Mouse (Mus musculus): ENCODE results near the gene Car10. TPM values are rescaled to one million over a fixed set of nuclear protein-coding genes. Genes with fewer than 3 reads are reported as not detected.

Gene Car10
- total RNA-seq, 2 experiments from 2014 or later = 144 to 153 TPM

- H3K27ac ChIP-seq = no peak overlapping the region
- H3K4me3 ChIP-seq = no peak overlapping the region
- no peak for TF ChIP-seq CTCF (IDR thresholded peaks at IDR 0.05)
- intact Hi-C loops (cut with DNase I) = no loop called here
- DNase-seq (ENCODE audit: extremely low spot score in 1 of 2, low spot score in 2 of 2) = no peak
Observed at GRCm38 (mm10) chr11:93509527-93510235, 411.9 kb downstream of the Car10 start.

DNA sequence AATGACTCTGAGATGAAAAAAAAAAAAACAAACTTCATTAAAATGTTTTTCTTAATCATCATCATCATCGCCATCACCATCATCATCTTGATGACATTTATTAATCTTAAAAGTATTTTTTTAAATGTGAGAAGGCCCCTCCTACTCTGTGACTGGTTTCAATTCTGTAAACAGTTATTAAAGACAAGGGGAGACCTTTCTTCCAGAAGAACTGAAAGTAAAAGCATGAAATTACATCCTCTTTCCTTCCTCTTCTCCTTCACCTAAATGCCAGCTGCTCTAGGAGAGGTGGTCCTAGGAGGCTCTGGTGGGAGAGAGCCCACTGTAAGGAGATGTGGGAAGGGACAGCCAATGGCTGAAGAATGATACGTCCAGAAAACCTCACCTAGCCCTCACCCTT lies 415.0 kb downstream of the Car10 start:
- no peak overlapping the region for H3K4me3 ChIP-seq
- no peak for DNase-seq (ENCODE audit: extremely low spot score in 1 of 2, low spot score in 2 of 2)
- intact Hi-C loops (cut with DNase I) = no loop called here
- TF ChIP-seq CTCF (IDR thresholded peaks at IDR 0.05) = no peak
- H3K27ac ChIP-seq = no peak overlapping the region

DNA sequence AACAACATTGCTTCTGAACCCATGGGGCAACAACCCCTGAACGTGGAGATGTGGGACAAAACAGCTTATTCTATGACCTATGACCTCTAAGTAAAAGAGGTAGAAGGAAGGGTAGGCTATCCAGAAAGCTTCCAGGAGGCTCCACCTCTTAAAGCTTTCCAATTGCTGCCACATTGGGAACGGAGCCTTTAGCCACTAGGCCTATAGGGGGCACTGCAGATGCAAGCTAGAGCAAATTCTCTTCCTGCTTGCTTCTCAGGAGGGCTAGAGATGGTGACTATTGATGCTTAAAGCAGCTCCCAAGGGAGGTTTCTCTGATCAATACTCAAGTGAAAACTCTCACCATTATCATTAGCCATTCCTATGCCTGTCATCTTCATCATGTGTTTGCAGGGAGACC lies 416.6 kb downstream of the Car10 start:
- H3K27ac ChIP-seq = no peak overlapping the region
- H3K4me3 ChIP-seq = no peak overlapping the region
- intact Hi-C loops (cut with DNase I) = no loop called here
- DNase-seq (ENCODE audit: extremely low spot score in 1 of 2, low spot score in 2 of 2) = no peak
- peak; percentile 28 for TF ChIP-seq CTCF (IDR thresholded peaks at IDR 0.05)

DNA sequence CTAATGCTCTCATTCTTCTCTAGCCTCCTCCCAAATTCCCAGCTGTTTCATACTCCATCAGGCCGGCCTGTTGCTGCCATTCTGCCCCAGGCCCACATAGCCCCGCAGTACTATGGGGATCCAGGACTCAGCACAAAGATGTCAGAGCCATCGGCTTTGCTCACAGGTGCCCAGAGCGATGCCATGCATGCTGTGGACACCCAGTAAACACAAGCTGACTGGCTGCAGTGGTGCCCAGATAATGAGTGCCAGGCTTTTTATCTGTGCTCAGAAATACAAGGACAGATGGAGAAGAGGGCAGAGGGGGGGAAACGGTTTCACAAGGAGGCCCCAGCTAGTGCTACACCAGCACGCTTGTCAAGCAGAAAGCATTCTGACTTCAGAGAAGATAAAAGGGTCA lies 417.7 kb downstream of the Car10 start:
- no peak for TF ChIP-seq CTCF (IDR thresholded peaks at IDR 0.05)
- Histone ChIP-seq H3K4me3 (no peak overlapping the region), H3K27ac (no peak overlapping the region)
- intact Hi-C loops (cut with DNase I) = no loop called here
- DNase-seq (ENCODE audit: extremely low spot score in 1 of 2, low spot score in 2 of 2) = no peak

- no peak for TF ChIP-seq CTCF (IDR thresholded peaks at IDR 0.05)
- Histone ChIP-seq H3K4me3 (no peak overlapping the region), H3K27ac (no peak overlapping the region)
- DNase-seq (ENCODE audit: extremely low spot score in 1 of 2, low spot score in 2 of 2) = no peak
- intact Hi-C loops (cut with DNase I) = no loop called here
Observed at GRCm38 (mm10) chr11:93516216-93516615, 418.4 kb downstream of the Car10 start.

GRCm38 (mm10) chr11:93516946-93517345 lies 419.1 kb downstream of the Car10 start:
- intact Hi-C loops (cut with DNase I) = no loop called here
- DNase-seq (ENCODE audit: extremely low spot score in 1 of 2, low spot score in 2 of 2) = no peak
- no peak overlapping the region for H3K4me3 ChIP-seq
- no peak overlapping the region for H3K27ac ChIP-seq
- no peak for TF ChIP-seq CTCF (IDR thresholded peaks at IDR 0.05)

DNA sequence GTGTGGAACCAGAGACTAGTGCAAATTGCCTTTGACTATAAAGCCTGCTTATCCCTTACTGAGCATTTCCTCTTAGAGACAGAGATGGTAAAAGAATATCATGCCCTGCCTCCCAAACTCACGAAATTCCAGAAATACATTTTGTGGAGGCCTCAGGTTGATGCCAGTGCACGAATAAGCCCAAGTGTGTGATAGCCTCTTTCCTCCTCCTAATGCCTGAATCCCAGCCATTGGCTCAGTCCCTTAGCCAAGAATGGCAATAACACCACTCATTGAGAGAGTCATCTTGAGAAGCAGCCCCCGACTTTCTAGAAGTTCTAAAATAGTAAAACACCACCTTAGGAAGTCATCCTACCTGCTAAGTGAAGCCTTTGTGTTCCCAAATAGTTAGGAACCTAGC lies 424.7 kb downstream of the Car10 start:
- no peak for TF ChIP-seq CTCF (IDR thresholded peaks at IDR 0.05)
- Histone ChIP-seq H3K27ac (no peak overlapping the region; the same call in 1 of the 2 replicates), H3K4me3 (no peak overlapping the region)
- no peak for DNase-seq (ENCODE audit: extremely low spot score in 1 of 2, low spot score in 2 of 2)
- intact Hi-C loops (cut with DNase I) = loop anchor here (5.0 kb wide), 1 partner anchor 65 kb away; no protein-coding TSS in a partner anchor

DNA sequence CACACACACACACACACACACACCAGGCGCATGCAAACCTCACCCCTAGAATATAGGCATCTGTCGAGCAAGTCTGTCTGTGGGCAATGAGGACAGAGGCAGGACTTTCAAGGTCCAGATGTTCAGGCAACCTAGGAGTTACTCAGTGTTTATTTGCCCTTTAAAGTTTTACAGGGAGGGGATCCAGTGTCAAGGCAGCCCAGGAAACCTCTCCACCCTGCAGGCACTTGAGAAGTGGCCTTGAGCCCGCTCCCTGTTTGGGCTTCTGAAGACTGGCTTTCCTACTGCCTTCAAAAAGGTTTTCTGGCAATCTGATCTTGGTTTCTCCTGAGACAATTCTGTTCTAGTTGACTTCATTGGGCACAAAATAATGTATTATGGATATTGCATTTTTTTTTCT lies 428.1 kb downstream of the Car10 start:
- no peak overlapping the region for H3K4me3 ChIP-seq
- no peak for TF ChIP-seq CTCF (IDR thresholded peaks at IDR 0.05)
- peak overlapping the region; percentile 64; the same call in 1 of the 2 replicates for H3K27ac ChIP-seq
- intact Hi-C loops (cut with DNase I) = no loop called here
- no peak for DNase-seq (ENCODE audit: extremely low spot score in 1 of 2, low spot score in 2 of 2)

- DNase-seq (ENCODE audit: extremely low spot score in 1 of 2, low spot score in 2 of 2) = no peak
- H3K4me3 ChIP-seq = no peak overlapping the region
- no peak overlapping the region for H3K27ac ChIP-seq
- intact Hi-C loops (cut with DNase I) = no loop called here
- TF ChIP-seq CTCF (IDR thresholded peaks at IDR 0.05) = no peak
Observed at GRCm38 (mm10) chr11:93531029-93531680, 433.3 kb downstream of the Car10 start.

GRCm38 (mm10) chr11:93536244-93536643 lies 438.4 kb downstream of the Car10 start:
- H3K4me3 ChIP-seq = no peak overlapping the region
- DNase-seq (ENCODE audit: extremely low spot score in 1 of 2, low spot score in 2 of 2) = no peak
- no peak for TF ChIP-seq CTCF (IDR thresholded peaks at IDR 0.05)
- no peak overlapping the region for H3K27ac ChIP-seq
- intact Hi-C loops (cut with DNase I) = no loop called here

DNA sequence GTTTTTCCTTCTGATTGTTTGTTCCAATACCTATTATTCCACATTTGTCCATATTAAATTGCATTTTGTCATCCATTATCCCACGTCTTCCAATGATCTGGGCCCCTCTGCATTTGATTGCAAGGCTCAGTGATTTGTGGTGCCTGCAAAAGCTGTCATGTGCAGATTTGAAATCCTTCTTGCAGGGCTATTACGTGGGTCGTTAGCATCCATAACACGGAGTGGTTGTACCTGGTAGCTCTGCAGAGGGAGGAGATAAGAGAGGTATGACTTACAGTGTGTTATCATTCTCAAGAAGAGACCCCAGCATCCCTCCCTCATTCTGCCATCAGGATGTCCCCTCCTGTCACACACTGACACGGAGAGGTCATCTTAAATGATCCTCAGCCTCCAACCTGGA lies 451.1 kb downstream of the Car10 start:
- H3K4me3 ChIP-seq = no peak overlapping the region
- no peak for TF ChIP-seq CTCF (IDR thresholded peaks at IDR 0.05)
- H3K27ac ChIP-seq = no peak overlapping the region
- DNase-seq (ENCODE audit: extremely low spot score in 1 of 2, low spot score in 2 of 2) = no peak
- intact Hi-C loops (cut with DNase I) = no loop called here

GRCm38 (mm10) chr11:93550908-93551307 lies 453.1 kb downstream of the Car10 start:
- intact Hi-C loops (cut with DNase I) = loop anchor here (5.0 kb wide), 1 partner anchor 261 kb away; no protein-coding TSS in a partner anchor
- Histone ChIP-seq H3K4me3 (no peak overlapping the region), H3K27ac (no peak overlapping the region)
- peak; percentile 79 for TF ChIP-seq CTCF (IDR thresholded peaks at IDR 0.05)
- peak in 1 of 2 experiments; percentile 41 for DNase-seq (ENCODE audit: extremely low spot score in 1 of 2, low spot score in 2 of 2)
